Mouse (Mus musculus) myocyte (in vitro differentiated cells): ENCODE results near the gene Rgma.
A peak's percentile ranks its signal among the peaks of the same experiment; 100 is the strongest.

ENCODE experiments used
- CEBPB ChIP-seq: IDR thresholded peaks from 2 replicates; pipeline ENCODE4 v1.6.1; 2011; ENCODE audit warnings: mild to moderate bottlenecking, moderate library complexity; ENCODE audit not compliant: poor library complexity, insufficient read depth, severe bottlenecking
- MAX ChIP-seq: IDR thresholded peaks from one replicate; pipeline ENCODE4 v1.6.1; 2011; ENCODE audit warnings: low read depth, mild to moderate bottlenecking, control low read depth
- MYOD1 ChIP-seq, 3 experiments: IDR thresholded peaks; one replicate each; pipeline ENCODE4 v1.6.1; 2011; ENCODE audit warnings: control low read depth in 2 of 3, low read depth in 2 of 3, mild to moderate bottlenecking in 2 of 3, moderate library complexity in 1 of 3; ENCODE audit not compliant: insufficient read length in 2 of 3, control insufficient read depth in 1 of 3
- MYOG ChIP-seq, 3 experiments: IDR thresholded peaks; one replicate each; pipeline ENCODE4 v1.6.1; 2011; ENCODE audit warnings: control low read depth in 2 of 3, low read depth in 2 of 3, mild to moderate bottlenecking in 2 of 3; ENCODE audit not compliant: insufficient read length in 2 of 3, control insufficient read depth in 1 of 3, insufficient read depth in 1 of 3
- POLR2A ChIP-seq: IDR thresholded peaks from one replicate; pipeline ENCODE4 v1.6.1; 2011; ENCODE audit warnings: low read depth, mild to moderate bottlenecking, control low read depth, moderate library complexity; ENCODE audit not compliant: insufficient read length
- POLR2AphosphoS2 ChIP-seq: IDR thresholded peaks from one replicate; pipeline ENCODE4 v1.6.1; 2011; ENCODE audit warnings: low read depth, control low read depth; ENCODE audit not compliant: insufficient read length
- USF1 ChIP-seq: IDR thresholded peaks from one replicate; pipeline ENCODE4 v1.6.1; 2011; ENCODE audit warnings: low read depth, mild to moderate bottlenecking, control low read depth, moderate library complexity

DNA sequence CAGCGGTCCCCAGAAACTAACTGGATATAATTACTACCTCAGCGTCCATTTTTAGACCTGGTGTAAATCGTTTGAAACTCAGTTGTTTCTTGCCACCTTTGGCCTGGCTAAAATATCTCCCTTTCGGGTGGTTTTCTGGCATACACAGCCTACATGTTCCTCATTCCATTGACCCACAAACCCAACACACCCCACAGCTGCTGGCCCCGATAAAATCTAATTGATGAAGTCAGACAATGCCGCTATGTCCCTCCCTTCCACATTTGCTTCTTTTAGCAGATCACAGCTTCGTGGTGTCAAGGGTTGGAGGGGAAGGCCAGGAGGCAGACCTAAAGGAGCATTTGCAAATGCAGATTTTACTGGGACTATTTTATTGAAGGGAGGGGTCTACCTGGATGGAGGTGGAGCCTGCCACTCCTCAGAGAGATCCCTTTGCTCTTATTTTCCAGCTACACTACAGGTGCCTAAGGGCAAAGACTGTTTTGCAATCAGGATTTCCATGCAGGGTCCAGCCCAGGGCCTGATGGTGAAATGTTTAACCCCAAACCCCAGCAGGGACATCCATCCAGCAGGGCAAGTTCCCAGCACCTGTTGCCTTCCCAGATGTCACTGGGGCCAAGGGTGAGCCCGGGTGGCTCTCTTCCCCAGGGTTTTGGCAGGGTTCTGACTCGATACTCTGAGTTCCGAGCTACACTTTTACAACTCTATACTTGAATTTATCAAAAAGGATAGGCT lies 3.6 kb upstream of the Rgma start:
- TF ChIP-seq POLR2A (no peak), MYOG (IDR thresholded peaks at IDR 0.05; ENCODE audit: control insufficient read depth in 1 of 3, insufficient read depth in 1 of 3, insufficient read length in 2 of 3, low read depth in 2 of 3) (peak; percentile 76 to 94 (median 92)), USF1 (no peak), POLR2AphosphoS2 (no peak), MAX (no peak), MYOD1 (IDR thresholded peaks at IDR 0.05; ENCODE audit: control insufficient read depth in 1 of 3, insufficient read length in 2 of 3, low read depth in 2 of 3) (peak in 2 of 3 experiments; percentile 82 to 91), CEBPB (0 out of 2 replicates have a peak, but pooled peaks have one; percentile 60)
